Mouse (Mus musculus): ENCODE measurements around the gene C2cd6. TPM values are rescaled to one million over a fixed set of nuclear protein-coding genes. Genes with fewer than 3 reads are reported as not detected.

C2cd6 gene
- total and polyA plus RNA-seq, 3 experiments: not detected

GRCm38 (mm10) chr1:59125558-59125957 lies 30.9 kb upstream of the C2cd6 start:
- Histone ChIP-seq H3K27me3 (ENCODE audit: control insufficient read depth in 1 of 2, insufficient read depth in 2 of 2, low read length in 2 of 2) (peaks cover 0 to 10% of the 10 kb centered on the region in 2 experiments; a peak in 1 of 4 replicates), H3K36me3 (ENCODE audit: control insufficient read depth in 1 of 2, insufficient read depth in 2 of 2, low read length in 2 of 2) (peaks cover 0 to 1% of the 10 kb centered on the region in 2 experiments; a peak in 1 of 4 replicates), H3K4me1 (ENCODE audit: control insufficient read depth in 1 of 2, insufficient read depth in 2 of 2, low read length in 2 of 2) (0 out of 4 replicates have a peak, but pooled peaks cover 0 to under 1% of the 10 kb centered on the region in 2 experiments), H3K9ac (ENCODE audit: control insufficient read depth, low read depth, low read length, poor library complexity, severe bottlenecking) (no peak overlapping the region), H3K27ac (ENCODE audit: control insufficient read depth, low read depth, low read length) (no peak overlapping the region), H3K4me3 (ENCODE audit: control insufficient read depth in 1 of 2, insufficient read depth in 1 of 2, low read depth in 2 of 2, low read length in 2 of 2) (no peak overlapping the region), H3K79me2 (ENCODE audit: control insufficient read depth, insufficient read depth, low read length, poor library complexity) (no peaks in the 10 kb centered on the region), H3K9me3 (replicated peaks; ENCODE audit: insufficient read depth, low read length) (no peaks in the 10 kb centered on the region)
- DNase-seq (ENCODE audit: low read depth, low spot score): no peak
- TF ChIP-seq HCFC1 (IDR thresholded peaks at IDR 0.05; ENCODE audit: low read depth, low read length) (no peak), ZC3H11A (IDR thresholded peaks at IDR 0.05; ENCODE audit: low read depth, low read length) (no peak), MEF2A (IDR thresholded peaks at IDR 0.05; ENCODE audit: extremely low read depth, insufficient replicate concordance, low read depth, low read length, poor library complexity, severe bottlenecking) (no peak), JUND (IDR thresholded peaks at IDR 0.05; ENCODE audit: low read depth, low read length) (no peak), CHD1 (IDR thresholded peaks at IDR 0.05; ENCODE audit: low read depth, low read length) (no peak), SIN3A (IDR thresholded peaks at IDR 0.05; ENCODE audit: low read length) (no peak), NRF1 (IDR thresholded peaks at IDR 0.05; ENCODE audit: insufficient read depth, low read depth, low read length, poor library complexity, severe bottlenecking) (no peak), KAT2A (conservative IDR thresholded peaks at IDR 0.05; ENCODE audit: low read depth, low read length) (no peak), UBTF (IDR thresholded peaks at IDR 0.05; ENCODE audit: borderline replicate concordance, insufficient read depth, low read depth, low read length) (no peak), GABPA (IDR thresholded peaks at IDR 0.05; ENCODE audit: low read depth, low read length) (no peak), E2F4 (IDR thresholded peaks at IDR 0.05; ENCODE audit: borderline replicate concordance, low read depth, low read length) (no peak), EP300 (IDR thresholded peaks at IDR 0.05; ENCODE audit: low read depth in 1 of 2, low read length in 2 of 2) (no peak), TAL1 (IDR thresholded peaks at IDR 0.05; ENCODE audit: low read length) (no peak)

- peaks cover 0 to 5% of the 10 kb centered on the region in 2 experiments; a peak in 3 of 4 replicates for H3K36me3 ChIP-seq (ENCODE audit: control insufficient read depth in 1 of 2, insufficient read depth in 2 of 2, low read length in 2 of 2)
- peaks cover 3% of the 10 kb centered on the region; the same call in 1 of the 2 replicates for H3K79me2 ChIP-seq (ENCODE audit: control insufficient read depth, insufficient read depth, low read length, poor library complexity)
- no peaks in the 10 kb centered on the region; a peak in 1 of 4 replicates for H3K27me3 ChIP-seq (ENCODE audit: control insufficient read depth in 1 of 2, insufficient read depth in 2 of 2, low read length in 2 of 2)
- TF ChIP-seq MAX (IDR thresholded peaks at IDR 0.05; ENCODE audit: low read length) (peak; percentile 63), HCFC1 (IDR thresholded peaks at IDR 0.05; ENCODE audit: low read depth, low read length) (peak; percentile 82), NRF1 (IDR thresholded peaks at IDR 0.05; ENCODE audit: insufficient read depth, low read depth, low read length, poor library complexity, severe bottlenecking) (peak; percentile 79), NELFE (IDR thresholded peaks at IDR 0.05; ENCODE audit: low read depth, low read length) (peak; percentile 67), ZKSCAN1 (IDR thresholded peaks at IDR 0.05; ENCODE audit: low read depth, low read length) (no peak), MAZ (IDR thresholded peaks at IDR 0.05; ENCODE audit: low read depth, low read length) (peak; percentile 63), TCF12 (IDR thresholded peaks at IDR 0.05; ENCODE audit: low read depth, low read length) (peak; percentile 25; the same call in 1 of the 2 replicates), SIN3A (IDR thresholded peaks at IDR 0.05; ENCODE audit: low read length) (peak; percentile 87), BHLHE40 (IDR thresholded peaks at IDR 0.05; ENCODE audit: borderline replicate concordance, low read depth, low read length) (no peak), ELF1 (IDR thresholded peaks at IDR 0.05; ENCODE audit: low read depth, low read length) (peak; percentile 65), POLR2A (IDR thresholded peaks at IDR 0.05; ENCODE audit: control insufficient read depth in 1 of 2, insufficient read depth in 1 of 2, low read depth in 1 of 2, low read length in 2 of 2, poor library complexity in 1 of 2) (peak; percentile 78 to 82; a peak in 3 of 4 replicates), ZMIZ1 (IDR thresholded peaks at IDR 0.05; ENCODE audit: low read depth, low read length) (peak; percentile 9; the same call in 1 of the 2 replicates), MEF2A (IDR thresholded peaks at IDR 0.05; ENCODE audit: extremely low read depth, insufficient replicate concordance, low read depth, low read length, poor library complexity, severe bottlenecking) (no peak), MXI1 (IDR thresholded peaks at IDR 0.05; ENCODE audit: low read depth, low read length) (peak; percentile 77), GATA1 (IDR thresholded peaks at IDR 0.05; ENCODE audit: low read depth, low read length) (no peak)
- no peaks in the 10 kb centered on the region for H3K9me3 ChIP-seq (replicated peaks; ENCODE audit: insufficient read depth, low read length)
- DNase-seq (ENCODE audit: low read depth, low spot score): peak; percentile 92
- H3K4me1 ChIP-seq (ENCODE audit: control insufficient read depth in 1 of 2, insufficient read depth in 2 of 2, low read length in 2 of 2): peaks cover 0 to 3% of the 10 kb centered on the region in 2 experiments; a peak in 2 of 4 replicates
- H3K9ac ChIP-seq (ENCODE audit: control insufficient read depth, low read depth, low read length, poor library complexity, severe bottlenecking): peak within 1 kb of the TSS; percentile 79
- 0 out of 2 replicates have a peak within 1 kb of the TSS, but pooled peaks have one; percentile 33 for H3K27ac ChIP-seq (ENCODE audit: control insufficient read depth, low read depth, low read length)
- peak within 1 kb of the TSS; percentile 89 to 95 for H3K4me3 ChIP-seq (ENCODE audit: control insufficient read depth in 1 of 2, insufficient read depth in 1 of 2, low read depth in 2 of 2, low read length in 2 of 2)
Observed at GRCm38 (mm10) chr1:59119720-59120457, 25.2 kb upstream of the C2cd6 start, which contains the start of gene Tmem237. Gene Tmem237 (minus strand): TSS chr1:59120408.

Data from MEL (cell line).